Mouse (Mus musculus): ENCODE measurements around the gene Plcd1.

GRCm38 (mm10) chr9:119032538-119032937 lies 60.8 kb downstream of the Plcd1 start:
- TF ChIP-seq CTCF (IDR thresholded peaks at IDR 0.05; ENCODE audit: low read depth) (no peak), EP300 (IDR thresholded peaks at IDR 0.05; ENCODE audit: low read depth) (no peak)

All from heart, postnatal 0 days (tissue).